Mouse (Mus musculus) embryonic fibroblast, embryonic 13.5 days (primary cell): ENCODE results near the gene Ccl5.

Source experiments
- CTCF ChIP-seq: IDR thresholded peaks from 2 replicates; pipeline ENCODE4 v1.5.1; 2011; ENCODE audit warnings: mild to moderate bottlenecking, control low read depth, low read length, moderate library complexity, borderline replicate concordance; ENCODE audit not compliant: insufficient read depth
- POLR2A ChIP-seq: IDR thresholded peaks from 2 replicates; pipeline ENCODE4 v1.6.1; 2011; ENCODE audit warnings: low read depth, mild to moderate bottlenecking, control low read depth, low read length, moderate library complexity

GRCm38 (mm10) chr11:83578999-83579398 is 48.7 kb upstream of the Ccl5 start:
- TF ChIP-seq CTCF (no peak), POLR2A (no peak)
